Mouse (Mus musculus): ENCODE results near the gene Clptm1l.

Gene Clptm1l

DNA sequence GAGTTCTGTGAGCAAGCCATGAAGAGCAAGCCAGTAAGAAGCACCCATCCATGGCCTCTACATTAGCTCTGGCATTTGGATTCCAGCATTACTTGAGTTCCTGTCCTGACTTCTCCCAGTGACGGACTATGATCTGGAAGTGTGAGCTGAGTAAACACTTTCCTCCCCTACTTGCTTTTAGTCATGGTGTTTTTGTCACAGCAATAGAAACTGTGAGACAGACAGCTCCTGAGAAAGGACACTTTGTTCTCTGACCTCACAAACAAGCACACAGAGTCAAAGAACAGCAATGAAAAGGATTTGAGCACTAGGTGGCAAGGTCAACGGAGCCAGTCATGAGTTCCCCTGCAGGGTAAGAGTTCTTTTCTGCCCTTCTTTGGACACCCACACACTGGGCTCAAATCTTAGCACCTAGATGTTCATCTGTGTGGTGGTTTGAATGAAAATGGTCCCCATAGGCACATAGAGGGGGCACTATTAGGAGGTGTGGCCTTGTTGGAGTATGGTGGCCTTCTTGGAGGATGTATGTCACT lies 56.4 kb downstream of the Clptm1l start:
- DNase-seq (ENCODE audit: low spot score), result no peak

Data from spleen, adult 12 weeks (tissue).